Mouse (Mus musculus): ENCODE results near the gene Cmip. TPM values are rescaled to one million over a fixed set of nuclear protein-coding genes. Genes with fewer than 3 reads are reported as not detected.

The Cmip gene
- polyA plus RNA-seq, 1 experiment from 2014 or later = 21.6 TPM

GRCm38 (mm10) chr8:117252650-117253049 lies 4.2 kb upstream of the Cmip start:
- WGBS = 92% methylated on average over 8 of the region's 8 CpGs
- H3K27ac ChIP-seq (ENCODE audit: low read length) = no peak overlapping the region
- H3K4me3 ChIP-seq (ENCODE audit: low read depth, low read length) = no peak overlapping the region
- no peak overlapping the region for H3K9ac ChIP-seq (replicated peaks; ENCODE audit: low read depth, low read length)
- no peaks in the 10 kb centered on the region for H3K27me3 ChIP-seq (ENCODE audit: control insufficient read depth, insufficient read depth, low read length)
- no peaks in the 10 kb centered on the region for H3K36me3 ChIP-seq (ENCODE audit: control insufficient read depth, insufficient read depth, low read length)
- no peak for ATAC-seq (ENCODE audit: insufficient number of reproducible peaks, insufficient read depth, low FRiP score, low read depth)
- H3K9me3 ChIP-seq (ENCODE audit: control insufficient read depth, low read depth, low read length) = no peaks in the 10 kb centered on the region
- H3K4me1 ChIP-seq (ENCODE audit: control insufficient read depth, insufficient read depth, low read length) = no peaks in the 10 kb centered on the region
- H3K4me2 ChIP-seq (replicated peaks; ENCODE audit: low read depth, low read length) = no peak overlapping the region

- no peaks in the 10 kb centered on the region for H3K36me3 ChIP-seq (ENCODE audit: control insufficient read depth, insufficient read depth, low read length)
- H3K9ac ChIP-seq (replicated peaks; ENCODE audit: low read depth, low read length) = no peak overlapping the region
- no peak for ATAC-seq (ENCODE audit: insufficient number of reproducible peaks, insufficient read depth, low FRiP score, low read depth)
- 79% methylated on average over 17 of the region's 17 CpGs for WGBS
- no peak overlapping the region for H3K4me3 ChIP-seq (ENCODE audit: low read depth, low read length)
- H3K27me3 ChIP-seq (ENCODE audit: control insufficient read depth, insufficient read depth, low read length) = no peaks in the 10 kb centered on the region
- H3K27ac ChIP-seq (ENCODE audit: low read length) = no peak overlapping the region
- peaks cover 3% of the 10 kb centered on the region; the same call in 1 of the 2 replicates for H3K4me1 ChIP-seq (ENCODE audit: control insufficient read depth, insufficient read depth, low read length)
- no peak overlapping the region for H3K4me2 ChIP-seq (replicated peaks; ENCODE audit: low read depth, low read length)
- no peaks in the 10 kb centered on the region for H3K9me3 ChIP-seq (ENCODE audit: control insufficient read depth, low read depth, low read length)
Observed at GRCm38 (mm10) chr8:117253390-117254269, 3.2 kb upstream of the Cmip start.

- WGBS = 72% methylated on average over 6 of the region's 6 CpGs
Observed at GRCm38 (mm10) chr8:117254496-117254895, 2.4 kb upstream of the Cmip start.

GRCm38 (mm10) chr8:117256292-117256938 lies 449 bp upstream of the Cmip start:
- under 1% methylated on average over 52 of the region's 92 CpGs for WGBS
- Histone ChIP-seq H3K36me3 (ENCODE audit: control insufficient read depth, insufficient read depth, low read length) (no peaks in the 10 kb centered on the region), H3K27ac (ENCODE audit: low read length) (peak overlapping the region; percentile 87), H3K4me1 (ENCODE audit: control insufficient read depth, insufficient read depth, low read length) (peaks cover 30% of the 10 kb centered on the region), H3K27me3 (ENCODE audit: control insufficient read depth, insufficient read depth, low read length) (no peaks in the 10 kb centered on the region), H3K4me2 (replicated peaks; ENCODE audit: low read depth, low read length) (peak overlapping the region; percentile 68), H3K9me3 (ENCODE audit: control insufficient read depth, low read depth, low read length) (no peaks in the 10 kb centered on the region), H3K9ac (replicated peaks; ENCODE audit: low read depth, low read length) (peak overlapping the region; percentile 98), H3K4me3 (ENCODE audit: low read depth, low read length) (peak overlapping the region; percentile 85)
- ATAC-seq (ENCODE audit: insufficient number of reproducible peaks, insufficient read depth, low FRiP score, low read depth) = peak; percentile 92

More at GRCm38 (mm10) chr8:117254496-117254895, 2.4 kb upstream of the Cmip start:
- no peak overlapping the region for H3K4me2 ChIP-seq (replicated peaks; ENCODE audit: low read depth, low read length)
- no peaks in the 10 kb centered on the region for H3K36me3 ChIP-seq (ENCODE audit: control insufficient read depth, insufficient read depth, low read length)
- no peak overlapping the region for H3K4me3 ChIP-seq (ENCODE audit: low read depth, low read length)
- ATAC-seq (ENCODE audit: insufficient number of reproducible peaks, insufficient read depth, low FRiP score, low read depth) = no peak
- no peaks in the 10 kb centered on the region for H3K27me3 ChIP-seq (ENCODE audit: control insufficient read depth, insufficient read depth, low read length)
- H3K27ac ChIP-seq (ENCODE audit: low read length) = no peak overlapping the region
- H3K9me3 ChIP-seq (ENCODE audit: control insufficient read depth, low read depth, low read length) = no peaks in the 10 kb centered on the region
- peaks cover 11% of the 10 kb centered on the region; the same call in 1 of the 2 replicates for H3K4me1 ChIP-seq (ENCODE audit: control insufficient read depth, insufficient read depth, low read length)
- H3K9ac ChIP-seq (replicated peaks; ENCODE audit: low read depth, low read length) = no peak overlapping the region

GRCm38 (mm10) chr8:117257821-117258575 lies 1.1 kb downstream of the Cmip start:
- 4% methylated on average over 22 of the region's 22 CpGs for WGBS
- no peak for ATAC-seq (ENCODE audit: insufficient number of reproducible peaks, insufficient read depth, low FRiP score, low read depth)
- peak overlapping the region; percentile 87 for H3K27ac ChIP-seq (ENCODE audit: low read length)
- peaks cover 45% of the 10 kb centered on the region for H3K4me1 ChIP-seq (ENCODE audit: control insufficient read depth, insufficient read depth, low read length)
- H3K9me3 ChIP-seq (ENCODE audit: control insufficient read depth, low read depth, low read length) = no peaks in the 10 kb centered on the region
- H3K4me3 ChIP-seq (ENCODE audit: low read depth, low read length) = peak overlapping the region; percentile 85
- H3K4me2 ChIP-seq (replicated peaks; ENCODE audit: low read depth, low read length) = peak overlapping the region; percentile 68
- peak overlapping the region; percentile 98 for H3K9ac ChIP-seq (replicated peaks; ENCODE audit: low read depth, low read length)
- no peaks in the 10 kb centered on the region for H3K27me3 ChIP-seq (ENCODE audit: control insufficient read depth, insufficient read depth, low read length)
- H3K36me3 ChIP-seq (ENCODE audit: control insufficient read depth, insufficient read depth, low read length) = no peaks in the 10 kb centered on the region

GRCm38 (mm10) chr8:117258576-117259040 lies 1.7 kb downstream of the Cmip start:
- Histone ChIP-seq H3K4me1 (ENCODE audit: control insufficient read depth, insufficient read depth, low read length) (peaks cover 47% of the 10 kb centered on the region), H3K4me3 (ENCODE audit: low read depth, low read length) (peak overlapping the region; percentile 85), H3K9me3 (ENCODE audit: control insufficient read depth, low read depth, low read length) (no peaks in the 10 kb centered on the region), H3K27me3 (ENCODE audit: control insufficient read depth, insufficient read depth, low read length) (no peaks in the 10 kb centered on the region), H3K4me2 (replicated peaks; ENCODE audit: low read depth, low read length) (peak overlapping the region; percentile 68), H3K27ac (ENCODE audit: low read length) (peak overlapping the region; percentile 87), H3K9ac (replicated peaks; ENCODE audit: low read depth, low read length) (peak overlapping the region; percentile 98), H3K36me3 (ENCODE audit: control insufficient read depth, insufficient read depth, low read length) (no peaks in the 10 kb centered on the region)
- no peak for ATAC-seq (ENCODE audit: insufficient number of reproducible peaks, insufficient read depth, low FRiP score, low read depth)
- WGBS = 41% methylated on average over 6 of the region's 6 CpGs

GRCm38 (mm10) chr8:117259431-117260001 lies 2.7 kb downstream of the Cmip start:
- 52% methylated on average over 11 of the region's 11 CpGs for WGBS
- Histone ChIP-seq H3K27ac (ENCODE audit: low read length) (peak overlapping the region; percentile 87; the same call in 1 of the 2 replicates), H3K36me3 (ENCODE audit: control insufficient read depth, insufficient read depth, low read length) (no peaks in the 10 kb centered on the region), H3K27me3 (ENCODE audit: control insufficient read depth, insufficient read depth, low read length) (no peaks in the 10 kb centered on the region), H3K4me3 (ENCODE audit: low read depth, low read length) (peak overlapping the region; percentile 85), H3K4me2 (replicated peaks; ENCODE audit: low read depth, low read length) (peak overlapping the region; percentile 68), H3K9me3 (ENCODE audit: control insufficient read depth, low read depth, low read length) (no peaks in the 10 kb centered on the region), H3K9ac (replicated peaks; ENCODE audit: low read depth, low read length) (no peak overlapping the region), H3K4me1 (ENCODE audit: control insufficient read depth, insufficient read depth, low read length) (peaks cover 47% of the 10 kb centered on the region)
- ATAC-seq (ENCODE audit: insufficient number of reproducible peaks, insufficient read depth, low FRiP score, low read depth) = no peak

Data from stomach, embryonic 14.5 days (tissue).